Mouse (Mus musculus): ENCODE results near the gene Spen. TPM values are rescaled to one million over a fixed set of nuclear protein-coding genes. Genes with fewer than 3 reads are reported as not detected.

The Spen gene
- polyA plus RNA-seq, 1 experiment, result 29.2 TPM

DNA sequence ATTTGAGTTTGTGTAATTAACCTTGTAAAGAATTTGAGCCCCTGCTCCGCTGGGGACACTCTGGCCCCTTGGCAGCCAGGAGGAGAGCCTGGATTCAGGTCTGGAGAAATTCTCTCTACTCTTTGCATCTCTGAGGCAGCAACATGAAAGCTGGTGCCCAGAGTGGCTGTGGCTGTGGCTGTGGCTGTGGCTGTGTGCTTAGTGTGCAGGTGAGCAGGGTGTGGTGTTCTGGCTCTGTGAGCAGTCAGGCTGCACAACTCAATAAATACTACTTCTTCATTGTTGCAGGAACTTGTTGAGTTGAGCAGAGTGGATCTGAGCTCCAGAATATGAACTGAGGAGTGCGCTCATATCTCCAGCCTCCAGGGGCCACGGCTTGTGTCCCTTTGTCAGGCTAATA is 79.5 kb downstream of the Spen start:
- Histone ChIP-seq H3K4me3 (ENCODE audit: insufficient read depth, low read length) (no peak overlapping the region), H3K27ac (ENCODE audit: insufficient read depth, low read depth, low read length) (no peak overlapping the region), H3K4me1 (ENCODE audit: control insufficient read depth, insufficient read depth, low read length) (peaks cover 24% of the 10 kb centered on the region)
- TF ChIP-seq POLR2A (IDR thresholded peaks at IDR 0.05; ENCODE audit: borderline replicate concordance, low read depth, low read length), result no peak

DNA sequence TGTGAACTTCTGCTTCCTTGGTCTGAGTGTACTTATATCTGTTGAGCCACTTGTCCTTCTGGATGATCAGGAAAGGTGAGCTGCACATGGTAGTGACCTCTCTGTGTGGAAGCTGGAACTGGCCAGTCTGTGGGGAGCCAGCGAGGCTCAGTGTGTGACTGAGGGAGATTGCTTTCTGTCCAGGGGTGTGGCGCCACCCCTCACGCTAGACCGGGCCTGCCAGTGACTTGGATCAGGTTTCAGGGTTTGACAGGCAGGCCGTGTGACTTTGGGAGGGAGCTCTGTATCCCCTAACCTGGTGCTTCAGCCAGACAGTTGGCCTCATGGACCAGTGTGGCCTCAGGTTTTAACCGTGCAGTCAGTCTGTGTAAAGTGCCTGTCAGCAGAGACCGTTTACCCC is 80.2 kb downstream of the Spen start:
- Histone ChIP-seq H3K4me3 (ENCODE audit: insufficient read depth, low read length) (no peak overlapping the region), H3K4me1 (ENCODE audit: control insufficient read depth, insufficient read depth, low read length) (peaks cover 31% of the 10 kb centered on the region), H3K27ac (ENCODE audit: insufficient read depth, low read depth, low read length) (no peak overlapping the region)
- no peak for TF ChIP-seq CTCF (IDR thresholded peaks at IDR 0.05; ENCODE audit: low read depth, low read length)
- no peak for TF ChIP-seq POLR2A (IDR thresholded peaks at IDR 0.05; ENCODE audit: borderline replicate concordance, low read depth, low read length)

DNA sequence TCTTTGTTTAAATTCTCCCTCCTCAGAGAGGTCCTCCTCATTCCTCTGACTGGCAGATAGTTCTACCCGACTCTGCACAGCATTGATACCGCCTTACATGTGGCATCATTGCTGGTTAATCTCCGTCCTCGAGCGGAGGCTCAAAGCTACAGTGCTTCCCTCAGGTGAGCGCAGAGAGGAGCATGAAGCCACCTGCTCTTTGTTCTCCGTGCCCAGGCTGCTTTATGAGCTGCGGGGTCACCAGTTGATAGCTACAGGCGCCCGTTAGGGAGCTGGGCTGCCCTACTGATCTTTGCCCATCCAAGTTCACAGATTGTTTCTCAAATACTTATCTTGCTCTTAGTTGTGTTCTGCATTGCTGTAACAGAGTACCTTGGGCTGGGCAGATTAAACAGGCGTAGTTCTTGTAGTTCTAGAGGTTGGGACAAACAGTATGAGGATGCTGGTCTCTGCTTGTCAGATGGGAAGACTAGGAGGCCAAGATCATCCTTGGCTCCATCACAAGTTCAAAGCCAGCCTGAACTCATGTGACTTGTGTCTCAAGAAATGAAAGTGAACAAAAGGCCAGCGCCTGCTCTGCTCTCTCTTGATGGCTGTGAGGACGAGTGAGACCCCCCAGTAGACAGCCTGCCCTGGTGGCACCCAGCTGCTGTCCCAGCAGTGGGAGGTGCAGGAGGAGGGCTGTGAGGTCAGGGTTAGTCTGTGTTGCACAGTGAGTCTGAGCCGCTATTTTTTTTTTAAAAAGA is 82.0 kb downstream of the Spen start:
- H3K4me3 ChIP-seq (ENCODE audit: insufficient read depth, low read length), result no peak overlapping the region

DNA sequence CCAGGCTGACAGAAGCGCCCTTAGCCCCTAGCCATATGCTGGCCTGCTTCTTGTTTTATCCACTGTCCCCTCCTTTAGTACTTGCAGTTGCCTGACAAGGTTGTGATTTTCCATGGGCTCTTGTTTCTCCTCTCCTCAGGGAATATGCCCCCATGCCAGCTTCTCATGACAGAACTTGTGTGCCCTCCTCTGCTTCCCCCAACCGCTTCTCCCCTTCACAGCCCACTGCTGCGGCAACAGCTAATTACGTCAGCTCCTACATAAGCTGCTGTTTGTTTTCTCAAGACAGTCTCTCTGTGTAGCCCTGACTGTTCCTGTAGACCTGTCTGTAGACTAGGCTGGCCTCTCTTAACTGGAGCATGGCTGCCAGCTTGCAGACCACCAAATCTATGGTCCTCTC is 82.9 kb downstream of the Spen start:
- Histone ChIP-seq H3K4me3 (ENCODE audit: insufficient read depth, low read length) (no peak overlapping the region), H3K27ac (ENCODE audit: insufficient read depth, low read depth, low read length) (peak overlapping the region; percentile 87), H3K4me1 (ENCODE audit: control insufficient read depth, insufficient read depth, low read length) (peaks cover 50% of the 10 kb centered on the region)

More for the DNA sequence above, 82.0 kb downstream of the Spen start:
- no peak for TF ChIP-seq POLR2A (IDR thresholded peaks at IDR 0.05; ENCODE audit: borderline replicate concordance, low read depth, low read length)
- no peak for TF ChIP-seq CTCF (IDR thresholded peaks at IDR 0.05; ENCODE audit: low read depth, low read length)
- H3K4me1 ChIP-seq (ENCODE audit: control insufficient read depth, insufficient read depth, low read length), result peaks cover 47% of the 10 kb centered on the region
- no peak overlapping the region for H3K27ac ChIP-seq (ENCODE audit: insufficient read depth, low read depth, low read length)

GRCm38 (mm10) chr4:141454581-141455350 is 83.6 kb downstream of the Spen start:
- TF ChIP-seq POLR2A (IDR thresholded peaks at IDR 0.05; ENCODE audit: borderline replicate concordance, low read depth, low read length) (no peak), CTCF (IDR thresholded peaks at IDR 0.05; ENCODE audit: low read depth, low read length) (no peak)
- Histone ChIP-seq H3K4me3 (ENCODE audit: insufficient read depth, low read length) (no peak overlapping the region), H3K4me1 (ENCODE audit: control insufficient read depth, insufficient read depth, low read length) (peaks cover 47% of the 10 kb centered on the region), H3K27ac (ENCODE audit: insufficient read depth, low read depth, low read length) (peak overlapping the region; percentile 87)

More for the DNA sequence above, 82.9 kb downstream of the Spen start:
- TF ChIP-seq CTCF (IDR thresholded peaks at IDR 0.05; ENCODE audit: low read depth, low read length), result no peak
- TF ChIP-seq POLR2A (IDR thresholded peaks at IDR 0.05; ENCODE audit: borderline replicate concordance, low read depth, low read length), result no peak

- peaks cover 47% of the 10 kb centered on the region for H3K4me1 ChIP-seq (ENCODE audit: control insufficient read depth, insufficient read depth, low read length)
- H3K27ac ChIP-seq (ENCODE audit: insufficient read depth, low read depth, low read length), result peak overlapping the region; percentile 23
- H3K4me3 ChIP-seq (ENCODE audit: insufficient read depth, low read length), result no peak overlapping the region
- TF ChIP-seq CTCF (IDR thresholded peaks at IDR 0.05; ENCODE audit: low read depth, low read length), result no peak
- TF ChIP-seq POLR2A (IDR thresholded peaks at IDR 0.05; ENCODE audit: borderline replicate concordance, low read depth, low read length), result no peak
These were observed 86.4 kb downstream of the Spen start for GRCm38 (mm10) chr4:141451916-141452450.

DNA sequence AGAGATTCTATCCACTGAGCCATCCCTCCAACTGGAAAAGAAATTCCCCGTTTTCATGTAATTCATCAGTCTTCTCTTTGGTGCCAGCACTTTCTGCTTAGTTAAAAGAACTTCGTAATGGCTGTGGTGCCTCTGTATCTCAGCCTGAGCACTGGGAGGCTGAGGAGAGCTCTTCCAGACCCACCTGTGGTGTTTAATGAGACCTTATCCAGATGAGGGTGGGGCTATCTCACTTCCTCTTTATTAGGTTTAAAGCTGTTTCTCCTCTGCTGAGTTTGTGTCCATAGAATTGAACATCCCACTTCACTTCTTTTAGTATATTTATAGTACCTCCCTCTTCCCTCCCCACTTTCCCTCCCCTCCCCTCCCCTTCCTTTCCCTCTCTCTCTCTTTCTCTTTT is 87.1 kb downstream of the Spen start:
- Histone ChIP-seq H3K27ac (ENCODE audit: insufficient read depth, low read depth, low read length) (peak overlapping the region; percentile 23; the same call in 1 of the 2 replicates), H3K4me3 (ENCODE audit: insufficient read depth, low read length) (no peak overlapping the region), H3K4me1 (ENCODE audit: control insufficient read depth, insufficient read depth, low read length) (peaks cover 47% of the 10 kb centered on the region)
- TF ChIP-seq CTCF (IDR thresholded peaks at IDR 0.05; ENCODE audit: low read depth, low read length) (no peak), POLR2A (IDR thresholded peaks at IDR 0.05; ENCODE audit: borderline replicate concordance, low read depth, low read length) (no peak)

DNA sequence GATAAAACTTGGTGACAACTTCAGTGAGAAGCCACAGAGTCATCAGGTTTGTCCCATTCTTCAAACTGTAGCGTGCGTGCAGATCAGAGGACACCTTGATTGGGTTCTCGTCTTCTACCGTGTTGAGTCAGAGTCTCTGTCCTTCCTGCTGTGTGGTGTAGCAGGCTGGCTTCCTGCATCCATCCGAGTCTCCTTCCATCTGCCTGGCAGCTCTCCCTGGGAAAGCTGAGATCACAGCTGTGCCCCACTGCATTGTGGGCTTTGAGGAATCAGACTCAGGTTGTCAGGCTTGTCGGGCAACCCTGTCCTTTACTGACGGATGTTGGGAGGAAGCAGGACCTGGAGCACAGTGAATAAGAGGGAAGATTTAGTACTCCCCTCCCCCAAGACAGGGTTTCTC is 92.2 kb downstream of the Spen start:
- H3K4me1 ChIP-seq (ENCODE audit: control insufficient read depth, insufficient read depth, low read length), result peaks cover 18% of the 10 kb centered on the region
- no peak for TF ChIP-seq POLR2A (IDR thresholded peaks at IDR 0.05; ENCODE audit: borderline replicate concordance, low read depth, low read length)

DNA sequence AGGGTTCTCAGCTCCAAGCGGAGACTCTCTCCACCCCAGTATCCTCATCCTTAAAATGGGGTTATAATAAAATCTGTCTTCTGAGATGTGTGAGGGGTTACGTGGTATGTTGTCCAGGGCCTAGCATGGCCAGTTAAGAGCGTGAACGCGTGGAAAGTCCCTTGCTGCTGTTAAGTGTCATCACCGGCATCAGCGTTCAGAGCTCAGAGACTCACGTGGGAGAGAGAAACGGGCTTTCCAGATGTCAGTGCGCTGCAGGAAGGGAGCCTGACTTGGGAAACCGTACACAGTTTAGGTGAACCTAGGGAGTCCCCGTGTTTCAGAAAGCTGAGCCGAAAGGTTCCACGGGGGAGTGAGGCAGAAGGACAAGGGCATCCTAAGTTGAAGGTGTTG is 93.1 kb downstream of the Spen start:
- Histone ChIP-seq H3K4me1 (ENCODE audit: control insufficient read depth, insufficient read depth, low read length) (peaks cover 18% of the 10 kb centered on the region), H3K4me3 (ENCODE audit: insufficient read depth, low read length) (peak overlapping the region; percentile 93), H3K27ac (ENCODE audit: insufficient read depth, low read depth, low read length) (peak overlapping the region; percentile 34; the same call in 1 of the 2 replicates)
- TF ChIP-seq CTCF (IDR thresholded peaks at IDR 0.05; ENCODE audit: low read depth, low read length) (no peak), POLR2A (IDR thresholded peaks at IDR 0.05; ENCODE audit: borderline replicate concordance, low read depth, low read length) (no peak)

More for the DNA sequence above, 92.2 kb downstream of the Spen start:
- H3K4me3 ChIP-seq (ENCODE audit: insufficient read depth, low read length), result no peak overlapping the region
- no peak overlapping the region for H3K27ac ChIP-seq (ENCODE audit: insufficient read depth, low read depth, low read length)
